Comparison of ENCODE assay signal across 8 mouse cellular contexts in the genomic region with DNA sequence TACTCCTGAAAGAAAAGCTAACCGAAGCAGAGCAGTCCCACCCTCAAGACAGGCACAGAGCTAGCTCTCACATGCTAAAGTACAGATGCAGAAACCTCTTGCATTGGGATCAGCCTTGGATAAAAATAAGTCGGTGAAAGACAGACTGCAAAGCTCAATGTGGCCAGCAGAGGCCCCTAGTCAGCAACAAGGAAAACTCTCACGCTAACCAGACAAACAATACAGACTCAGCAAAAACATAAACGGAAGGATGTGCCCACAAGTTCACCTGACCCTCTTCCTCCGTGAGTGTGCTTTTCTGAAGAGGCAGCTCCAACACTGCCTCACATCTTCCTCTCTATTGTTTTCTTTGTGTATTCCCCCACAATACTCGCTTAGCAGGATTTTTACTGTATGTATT.
DNase-seq lines count a peak whose midpoint lies in the region; ATAC-seq and TF ChIP-seq lines count a peak whose summit lies in the region.

No protein-coding gene starts in this region.

- H3K27me3 ChIP-seq in forebrain, embryonic 16.5 days (replicated peaks; ENCODE audit: control insufficient read depth, insufficient read depth, low read length), result no peaks in the 10 kb centered on the region
- no peaks in the 10 kb centered on the region for H3K27me3 ChIP-seq in hindbrain, embryonic 10.5 days (ENCODE audit: insufficient read depth, poor library complexity, severe bottlenecking)
- no peaks in the 10 kb centered on the region for H3K27me3 ChIP-seq in lung, embryonic 14.5 days (ENCODE audit: insufficient read depth, low read length)

- peak; percentile 43 for DNase-seq in MN1 (ENCODE audit: low spot score)
- DNase-seq in cerebellum, adult 18-20 months, result peak; percentile 46 to 64
- DNase-seq in hindbrain, embryonic 10.5 days (ENCODE audit: low spot score), result peak; percentile 69
- DNase-seq in layer of hippocampus, adult 8-10 months (ENCODE audit: low spot score in 2 of 2), result peak; percentile 28 to 75
- DNase-seq in lung, embryonic 14.5 days, result peak; percentile 82
- DNase-seq in thymus, postnatal 10 days (ENCODE audit: low spot score in 2 of 2), result peak; percentile 62 to 74

- peak overlapping the region; percentile 50 for H3K4me2 ChIP-seq in forebrain, embryonic 16.5 days (ENCODE audit: low read length)
- H3K4me2 ChIP-seq in lung, embryonic 14.5 days, result peak overlapping the region; percentile 36; the same call in 1 of the 2 replicates

- H3K9ac ChIP-seq in forebrain, embryonic 16.5 days (replicated peaks; ENCODE audit: low read depth, low read length), result no peak overlapping the region
- H3K9ac ChIP-seq in lung, embryonic 14.5 days, result no peak overlapping the region

- peak; percentile 61; the same call in 1 of the 2 replicates for ATAC-seq in forebrain, embryonic 16.5 days
- no peak for ATAC-seq in lung, embryonic 14.5 days (ENCODE audit: insufficient read depth)
- ATAC-seq in neutrophil, adult 5-6 weeks (ENCODE audit: extremely low read depth, insufficient number of reproducible peaks, low FRiP score, poor library complexity, severe bottlenecking), result peak; percentile 81

- H3K4me3 ChIP-seq in forebrain, embryonic 16.5 days (replicated peaks; ENCODE audit: low read length), result no peak overlapping the region; the same call in 1 of the 2 replicates
- peak overlapping the region; percentile 30 for H3K4me3 ChIP-seq in hindbrain, embryonic 10.5 days
- no peak overlapping the region for H3K4me3 ChIP-seq in lung, embryonic 14.5 days (ENCODE audit: low read depth, low read length)

- no peaks in the 10 kb centered on the region for H3K9me3 ChIP-seq in forebrain, embryonic 16.5 days (ENCODE audit: control insufficient read depth, low read length)
- H3K9me3 ChIP-seq in hindbrain, embryonic 10.5 days, result no peaks in the 10 kb centered on the region
- no peaks in the 10 kb centered on the region for H3K9me3 ChIP-seq in lung, embryonic 14.5 days (ENCODE audit: low read depth, low read length)

- H3K36me3 ChIP-seq in forebrain, embryonic 16.5 days (ENCODE audit: control insufficient read depth, insufficient read depth), result no peaks in the 10 kb centered on the region
- no peaks in the 10 kb centered on the region for H3K36me3 ChIP-seq in hindbrain, embryonic 10.5 days
- no peaks in the 10 kb centered on the region for H3K36me3 ChIP-seq in lung, embryonic 14.5 days (ENCODE audit: insufficient read depth)

- no peak overlapping the region for H3K27ac ChIP-seq in forebrain, embryonic 16.5 days (ENCODE audit: low read length)
- peak overlapping the region; percentile 45; the same call in 1 of the 2 replicates for H3K27ac ChIP-seq in hindbrain, embryonic 10.5 days
- no peak overlapping the region for H3K27ac ChIP-seq in lung, embryonic 14.5 days (ENCODE audit: low read depth)

- no peaks in the 10 kb centered on the region for H3K4me1 ChIP-seq in forebrain, embryonic 16.5 days (replicated peaks; ENCODE audit: control insufficient read depth, insufficient read depth, low read length)
- H3K4me1 ChIP-seq in hindbrain, embryonic 10.5 days (replicated peaks), result peaks cover 6% of the 10 kb centered on the region; the same call in 1 of the 2 replicates
- no peaks in the 10 kb centered on the region for H3K4me1 ChIP-seq in lung, embryonic 14.5 days (ENCODE audit: insufficient read depth)

- TF ChIP-seq CTCF in lung, embryonic 14.5 days (IDR thresholded peaks at IDR 0.05; ENCODE audit: low read depth), result peak; percentile 79

- WGBS in forebrain, embryonic 16.5 days, result 14% methylated on average over 6 of the region's 6 CpGs
- 17% methylated on average over 6 of the region's 6 CpGs for WGBS in hindbrain, embryonic 10.5 days
- WGBS in lung, embryonic 14.5 days, result 15% methylated on average over 6 of the region's 6 CpGs
